Mouse (Mus musculus): ENCODE measurements around the gene Map2k6.
"Not testable (repeated sequence)": the region's sequence is repeated elsewhere in the genome, so short reads cannot be mapped to it uniquely, and the experiment has no call there.

Map2k6 gene

GRCm38 (mm10) chr11:110398553-110399239 lies at the start of gene Map2k6:
Gene Map2k6, plus strand, starts transcription at chr11:110399122.
- peak; percentile 78 for DNase-seq (ENCODE audit: low read depth, low spot score)

GRCm38 (mm10) chr11:110354261-110354660 lies 44.7 kb upstream of the Map2k6 start:
- no peak for DNase-seq (ENCODE audit: low read depth, low spot score)

GRCm38 (mm10) chr11:110355131-110355530 lies 43.8 kb upstream of the Map2k6 start:
- DNase-seq (ENCODE audit: low read depth, low spot score) = not testable (repeated sequence)

- no peak for DNase-seq (ENCODE audit: low read depth, low spot score)
These were observed 41.0 kb upstream of the Map2k6 start for GRCm38 (mm10) chr11:110357756-110358551.

GRCm38 (mm10) chr11:110365016-110365415 lies 33.9 kb upstream of the Map2k6 start:
- no peak for DNase-seq (ENCODE audit: low read depth, low spot score)

GRCm38 (mm10) chr11:110366902-110367301 lies 32.0 kb upstream of the Map2k6 start:
- DNase-seq (ENCODE audit: low read depth, low spot score) = no peak

GRCm38 (mm10) chr11:110367638-110368037 lies 31.3 kb upstream of the Map2k6 start:
- DNase-seq (ENCODE audit: low read depth, low spot score) = no peak

GRCm38 (mm10) chr11:110369312-110370019 lies 29.5 kb upstream of the Map2k6 start:
- no peak for DNase-seq (ENCODE audit: low read depth, low spot score)

- no peak for DNase-seq (ENCODE audit: low read depth, low spot score)
These were observed 27.1 kb upstream of the Map2k6 start for GRCm38 (mm10) chr11:110371827-110372226.

- no peak for DNase-seq (ENCODE audit: low read depth, low spot score)
These were observed 26.5 kb upstream of the Map2k6 start for GRCm38 (mm10) chr11:110372266-110372954.

- DNase-seq (ENCODE audit: low read depth, low spot score) = no peak
These were observed 24.9 kb upstream of the Map2k6 start for GRCm38 (mm10) chr11:110374036-110374435.

- DNase-seq (ENCODE audit: low read depth, low spot score) = no peak
These were observed 19.1 kb upstream of the Map2k6 start for GRCm38 (mm10) chr11:110379661-110380309.

- no peak for DNase-seq (ENCODE audit: low read depth, low spot score)
These were observed 18.6 kb upstream of the Map2k6 start for GRCm38 (mm10) chr11:110380310-110380668.

GRCm38 (mm10) chr11:110385487-110385886 lies 13.4 kb upstream of the Map2k6 start:
- DNase-seq (ENCODE audit: low read depth, low spot score) = no peak

- DNase-seq (ENCODE audit: low read depth, low spot score) = no peak
These were observed 6.2 kb upstream of the Map2k6 start for GRCm38 (mm10) chr11:110392763-110393162.

- no peak for DNase-seq (ENCODE audit: low read depth, low spot score)
These were observed 4.0 kb upstream of the Map2k6 start for GRCm38 (mm10) chr11:110394788-110395452.

GRCm38 (mm10) chr11:110396085-110396484 lies 2.8 kb upstream of the Map2k6 start:
- no peak for DNase-seq (ENCODE audit: low read depth, low spot score)

- DNase-seq (ENCODE audit: low read depth, low spot score) = no peak
These were observed 573 bp downstream of the Map2k6 start for GRCm38 (mm10) chr11:110399240-110400150.

GRCm38 (mm10) chr11:110400283-110400682 lies 1.4 kb downstream of the Map2k6 start:
- no peak for DNase-seq (ENCODE audit: low read depth, low spot score)

GRCm38 (mm10) chr11:110402671-110403070 lies 3.7 kb downstream of the Map2k6 start:
- no peak for DNase-seq (ENCODE audit: low read depth, low spot score)
